Mouse (Mus musculus) lung, embryonic 15.5 days (tissue): ENCODE data around the gene Acsm4. TPM values are rescaled to one million over a fixed set of nuclear protein-coding genes. Genes with fewer than 3 reads are reported as not detected.

Source experiments
- ATAC-seq: fragments of 200-750 bp; cut with Nextera tagmentation; 2 replicates; pipeline ENCODE4 v1.8.0; 2017; ENCODE audit warnings: moderate number of reproducible peaks, borderline replicate concordance; ENCODE audit not compliant: low FRiP score, low TSS enrichment; ENCODE audit errors: extremely low read depth
- H3K27ac ChIP-seq: fragments of 300-500 bp; sonication (generic); 2 replicates; pipeline ENCODE4 v1.5.1; 2015; ENCODE audit warnings: moderate library complexity, mild to moderate bottlenecking, inconsistent platforms
- H3K27me3 ChIP-seq: fragments of 300-500 bp; sonication (generic); 2 replicates; pipeline ENCODE4 v1.6.1; 2015; ENCODE audit warnings: inconsistent platforms
- H3K36me3 ChIP-seq: fragments of 300-500 bp; sonication (generic); 2 replicates; pipeline ENCODE4 v1.6.1; 2015; ENCODE audit warnings: inconsistent platforms
- H3K4me1 ChIP-seq: fragments of 300-500 bp; sonication (generic); 2 replicates; pipeline ENCODE4 v1.6.1; 2015; ENCODE audit warnings: inconsistent platforms
- H3K4me2 ChIP-seq: fragments of 300-500 bp; sonication (generic); 2 replicates; pipeline ENCODE4 v1.6.1; 2015; ENCODE audit warnings: inconsistent platforms, mild to moderate bottlenecking, moderate library complexity
- H3K4me3 ChIP-seq: fragments of 300-500 bp; sonication (generic); 2 replicates; pipeline ENCODE4 v1.5.1; 2015; ENCODE audit warnings: mild to moderate bottlenecking, inconsistent platforms
- H3K9ac ChIP-seq: fragments of 300-500 bp; sonication (generic); 2 replicates; pipeline ENCODE4 v1.6.1; 2015; ENCODE audit warnings: inconsistent platforms
- H3K9me3 ChIP-seq: fragments of 300-500 bp; sonication (generic); 2 replicates; pipeline ENCODE4 v1.6.1; 2016; ENCODE audit warnings: inconsistent platforms
- WGBS: fragments of 180-500 bp; shearing (Covaris S2); methylation state at CpG from one replicate; pipeline ENCODE4 v1.1.7; 2015; 5-methylcytosine and 5-hydroxymethylcytosine counted together
- polyA plus RNA-seq: library from polyadenylated mRNA; unstranded; fragments of >200 nt; fragmentation: Nextera tagmentation; extraction: Ambion mirVana; gene quantifications from 2 replicates; pipeline ENCODE4 v1.2.1, GENCODE M21; 2015

Acsm4 gene
- polyA plus RNA-seq = 0.09 TPM in 1 of 2 replicates, not detected in the other

DNA sequence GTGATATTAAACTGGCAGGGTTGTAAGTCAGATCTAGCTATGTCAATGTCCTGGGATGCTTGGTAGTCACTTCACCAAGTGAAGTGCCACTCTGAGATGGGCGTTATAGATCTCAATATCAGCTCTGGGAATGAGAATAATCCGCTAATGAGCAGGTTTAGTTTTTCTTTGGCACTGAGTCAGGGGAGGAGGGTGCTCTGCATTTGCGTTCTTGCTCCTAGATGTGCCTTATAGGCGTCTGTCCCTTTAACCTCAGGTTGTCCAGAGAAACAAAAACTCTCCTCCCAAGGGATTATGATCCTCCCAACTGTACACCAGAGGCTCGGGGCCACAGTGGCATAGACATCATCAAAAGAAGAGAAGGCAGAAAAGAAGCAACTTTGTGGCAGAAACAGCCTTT is at the start of gene Acsm4:
Gene Acsm4, plus strand, starts transcription at position 301 of the 400 bp plus-strand sequence.
- Histone ChIP-seq H3K9ac (no peak within 1 kb of the TSS), H3K9me3 (no peaks in the 10 kb centered on the region), H3K4me3 (no peak within 1 kb of the TSS), H3K36me3 (no peaks in the 10 kb centered on the region), H3K4me1 (no peaks in the 10 kb centered on the region), H3K27me3 (no peaks in the 10 kb centered on the region), H3K4me2 (no peak within 1 kb of the TSS), H3K27ac (no peak within 1 kb of the TSS)
- no peak for ATAC-seq
- WGBS = 71% methylated on average over 5 of the region's 5 CpGs

GRCm38 (mm10) chr7:119642307-119642706 is 47.5 kb upstream of the Acsm4 start:
- Histone ChIP-seq H3K4me3 (no peak overlapping the region), H3K4me1 (no peaks in the 10 kb centered on the region), H3K9me3 (no peaks in the 10 kb centered on the region), H3K4me2 (no peak overlapping the region), H3K27me3 (no peaks in the 10 kb centered on the region), H3K27ac (no peak overlapping the region), H3K36me3 (no peaks in the 10 kb centered on the region), H3K9ac (no peak overlapping the region)
- ATAC-seq = no peak
- WGBS = 61% methylated on average over 5 of the region's 5 CpGs

- Histone ChIP-seq H3K4me2 (no peak overlapping the region), H3K9me3 (no peaks in the 10 kb centered on the region), H3K4me3 (no peak overlapping the region), H3K4me1 (no peaks in the 10 kb centered on the region), H3K36me3 (no peaks in the 10 kb centered on the region), H3K9ac (no peak overlapping the region), H3K27me3 (no peaks in the 10 kb centered on the region), H3K27ac (no peak overlapping the region)
- 79% methylated on average over 3 of the region's 3 CpGs for WGBS
- ATAC-seq = no peak
Measured at GRCm38 (mm10) chr7:119667893-119668292, 21.9 kb upstream of the Acsm4 start.

DNA sequence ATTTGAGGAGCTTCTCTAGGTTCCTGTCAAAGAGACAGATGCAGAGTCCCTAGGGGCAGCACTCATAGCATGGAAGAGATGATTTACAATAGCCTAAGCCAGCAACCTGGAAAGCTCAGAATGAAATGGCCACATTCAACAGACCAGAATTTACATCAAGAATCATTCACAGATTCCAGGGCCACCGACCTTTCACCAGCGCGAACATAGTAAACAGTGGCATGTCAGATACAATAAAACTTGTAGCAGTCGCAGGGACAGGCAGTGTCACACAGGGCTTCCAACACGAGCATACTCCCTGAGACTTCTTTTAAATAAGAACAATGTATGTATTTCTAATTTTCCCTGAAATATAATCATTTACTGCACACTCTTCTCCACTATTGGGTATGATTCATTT is 19.4 kb upstream of the Acsm4 start:
- Histone ChIP-seq H3K36me3 (no peaks in the 10 kb centered on the region), H3K9ac (no peak overlapping the region), H3K27ac (no peak overlapping the region), H3K9me3 (no peaks in the 10 kb centered on the region), H3K4me1 (no peaks in the 10 kb centered on the region), H3K4me2 (no peak overlapping the region), H3K27me3 (no peaks in the 10 kb centered on the region), H3K4me3 (no peak overlapping the region)
- 64% methylated on average over 5 of the region's 5 CpGs for WGBS
- no peak for ATAC-seq

DNA sequence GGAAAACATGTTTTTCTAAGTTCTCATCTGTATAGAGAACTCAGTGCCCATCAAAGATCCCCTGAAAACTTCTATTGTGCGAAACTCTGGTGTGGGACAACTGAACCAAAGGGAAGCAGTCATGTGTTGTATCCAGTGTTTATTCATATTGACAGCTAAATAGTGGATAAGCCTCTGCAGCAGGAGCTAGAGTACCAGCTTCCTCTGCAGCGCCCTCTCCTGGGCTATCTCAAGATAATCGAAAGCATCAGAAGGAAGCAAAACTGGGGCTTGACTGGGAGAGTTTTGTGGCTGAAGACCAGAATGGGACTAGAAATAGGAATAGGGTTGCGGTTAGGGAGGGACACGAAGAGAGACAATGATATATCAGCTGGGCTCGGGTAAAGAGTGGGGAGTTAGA is 18.9 kb upstream of the Acsm4 start:
- Histone ChIP-seq H3K4me2 (no peak overlapping the region), H3K9ac (no peak overlapping the region), H3K9me3 (no peaks in the 10 kb centered on the region), H3K4me1 (no peaks in the 10 kb centered on the region), H3K27me3 (no peaks in the 10 kb centered on the region), H3K4me3 (no peak overlapping the region), H3K36me3 (no peaks in the 10 kb centered on the region), H3K27ac (no peak overlapping the region)
- 51% methylated on average over 6 of the region's 6 CpGs for WGBS
- no peak for ATAC-seq

GRCm38 (mm10) chr7:119673465-119673864 is 16.4 kb upstream of the Acsm4 start:
- H3K27ac ChIP-seq = no peak overlapping the region
- no peak overlapping the region for H3K4me3 ChIP-seq
- no peaks in the 10 kb centered on the region for H3K4me1 ChIP-seq
- no peaks in the 10 kb centered on the region for H3K36me3 ChIP-seq
- ATAC-seq = 0 out of 2 replicates have a peak, but pooled peaks have one; percentile 49
- 19% methylated on average over 6 of the region's 6 CpGs for WGBS
- H3K9ac ChIP-seq = no peak overlapping the region
- no peak overlapping the region for H3K4me2 ChIP-seq
- no peaks in the 10 kb centered on the region for H3K27me3 ChIP-seq
- H3K9me3 ChIP-seq = no peaks in the 10 kb centered on the region

- Histone ChIP-seq H3K4me3 (no peak overlapping the region), H3K4me2 (no peak overlapping the region), H3K9ac (no peak overlapping the region), H3K36me3 (no peaks in the 10 kb centered on the region), H3K27ac (no peak overlapping the region), H3K9me3 (no peaks in the 10 kb centered on the region), H3K27me3 (no peaks in the 10 kb centered on the region), H3K4me1 (no peaks in the 10 kb centered on the region)
- 54% methylated on average over 8 of the region's 8 CpGs for WGBS
- ATAC-seq = no peak
Measured at GRCm38 (mm10) chr7:119680107-119680506, 9.7 kb upstream of the Acsm4 start.

GRCm38 (mm10) chr7:119682699-119683098 is 7.1 kb upstream of the Acsm4 start:
- Histone ChIP-seq H3K4me2 (no peak overlapping the region), H3K9me3 (no peaks in the 10 kb centered on the region), H3K27ac (no peak overlapping the region), H3K36me3 (no peaks in the 10 kb centered on the region), H3K4me1 (no peaks in the 10 kb centered on the region), H3K4me3 (no peak overlapping the region), H3K27me3 (no peaks in the 10 kb centered on the region), H3K9ac (no peak overlapping the region)
- 47% methylated on average over 4 of the region's 4 CpGs for WGBS
- ATAC-seq = no peak

DNA sequence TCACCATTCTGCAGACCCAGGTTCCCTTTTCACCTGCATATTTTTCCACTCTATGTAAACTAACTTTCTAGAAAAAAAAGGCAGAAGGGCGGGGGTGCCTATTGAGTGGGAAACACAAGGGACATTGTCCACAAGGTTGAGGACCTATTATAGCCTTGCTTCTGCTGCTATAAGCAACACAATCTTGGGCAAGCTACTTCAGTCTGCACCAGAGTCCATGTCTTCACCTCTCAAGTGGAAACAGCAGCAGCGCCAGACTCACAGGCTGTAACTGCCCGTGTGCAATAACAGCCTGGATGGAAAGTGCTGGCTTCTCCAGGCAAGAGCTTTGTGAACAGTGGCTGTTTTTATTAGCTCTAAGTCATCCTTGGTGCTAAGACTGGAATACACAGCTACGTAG is 2.5 kb downstream of the Acsm4 start:
- Histone ChIP-seq H3K4me1 (no peaks in the 10 kb centered on the region), H3K36me3 (no peaks in the 10 kb centered on the region), H3K27ac (no peak overlapping the region), H3K9ac (no peak overlapping the region), H3K4me3 (no peak overlapping the region), H3K9me3 (no peaks in the 10 kb centered on the region), H3K27me3 (no peaks in the 10 kb centered on the region), H3K4me2 (no peak overlapping the region)
- 55% methylated on average over 4 of the region's 4 CpGs for WGBS
- ATAC-seq = 0 out of 2 replicates have a peak, but pooled peaks have one; percentile 39

DNA sequence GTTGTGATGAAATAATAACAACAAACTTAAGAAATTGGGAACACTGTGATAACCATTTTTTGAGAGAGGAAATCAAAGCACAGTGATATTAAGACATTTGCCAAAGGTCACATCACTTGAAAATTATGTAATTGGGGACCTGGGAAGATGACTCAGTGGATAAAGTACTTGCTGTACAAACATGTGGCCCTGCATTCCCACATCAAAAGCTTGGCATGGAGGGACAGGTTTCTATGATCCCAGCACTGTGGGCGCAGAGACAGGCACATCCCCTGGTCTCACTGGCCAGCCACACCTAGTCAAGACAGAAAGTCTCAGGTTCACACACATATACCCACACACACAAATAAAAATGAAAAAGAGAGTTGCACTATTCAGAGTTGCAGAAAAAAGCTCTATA is 5.1 kb downstream of the Acsm4 start:
- H3K9ac ChIP-seq = no peak overlapping the region
- H3K4me3 ChIP-seq = no peak overlapping the region
- no peak overlapping the region for H3K27ac ChIP-seq
- H3K36me3 ChIP-seq = no peaks in the 10 kb centered on the region
- no peak overlapping the region for H3K4me2 ChIP-seq
- no peaks in the 10 kb centered on the region for H3K9me3 ChIP-seq
- ATAC-seq = no peak
- WGBS = 59% methylated on average over 1 of the region's 1 CpGs
- H3K4me1 ChIP-seq = no peaks in the 10 kb centered on the region
- no peaks in the 10 kb centered on the region for H3K27me3 ChIP-seq

DNA sequence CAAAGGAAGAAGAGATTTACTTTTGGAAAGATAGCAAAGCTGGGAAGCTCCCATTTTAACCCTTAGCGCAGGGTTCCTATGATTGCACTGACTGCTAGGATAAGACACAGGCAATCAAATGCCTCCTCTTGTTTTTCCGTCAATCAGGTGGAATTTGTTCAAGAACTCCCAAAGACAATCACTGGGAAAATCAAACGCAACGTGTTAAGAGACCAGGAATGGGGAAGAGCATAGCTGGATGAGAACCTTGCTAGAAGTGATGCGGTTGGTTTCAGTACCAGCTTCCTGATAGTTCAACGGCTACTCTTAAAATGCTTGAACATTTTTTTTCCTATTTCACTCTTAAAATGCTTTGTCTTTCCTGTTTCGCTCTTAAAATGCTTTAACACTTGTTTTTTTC is 24.3 kb downstream of the Acsm4 start:
- no peak overlapping the region for H3K4me2 ChIP-seq
- no peak overlapping the region for H3K4me3 ChIP-seq
- H3K9me3 ChIP-seq = no peaks in the 10 kb centered on the region
- H3K9ac ChIP-seq = no peak overlapping the region
- no peak overlapping the region for H3K27ac ChIP-seq
- no peak for ATAC-seq
- H3K36me3 ChIP-seq = peaks cover 35% of the 10 kb centered on the region
- 88% methylated on average over 7 of the region's 7 CpGs for WGBS
- H3K4me1 ChIP-seq = no peaks in the 10 kb centered on the region
- H3K27me3 ChIP-seq = no peaks in the 10 kb centered on the region

- Histone ChIP-seq H3K27me3 (no peaks in the 10 kb centered on the region), H3K4me3 (peak within 1 kb of the TSS; percentile 98), H3K4me1 (peaks cover 5% of the 10 kb centered on the region), H3K9me3 (no peaks in the 10 kb centered on the region), H3K36me3 (peaks cover 33% of the 10 kb centered on the region), H3K27ac (peak within 1 kb of the TSS; percentile 48; the same call in 1 of the 2 replicates), H3K4me2 (peak within 1 kb of the TSS; percentile 77), H3K9ac (peak within 1 kb of the TSS; percentile 80)
- under 1% methylated on average over 60 of the region's 60 CpGs for WGBS
- ATAC-seq = peak; percentile 93
Measured at GRCm38 (mm10) chr7:119720253-119720946, 30.6 kb downstream of the Acsm4 start, which contains the start of gene Thumpd1. Gene Thumpd1, minus strand, starts transcription at chr7:119720798.
